Mouse (Mus musculus): Measurements from ENCODE around the gene Klk10.

Gene Klk10

DNA sequence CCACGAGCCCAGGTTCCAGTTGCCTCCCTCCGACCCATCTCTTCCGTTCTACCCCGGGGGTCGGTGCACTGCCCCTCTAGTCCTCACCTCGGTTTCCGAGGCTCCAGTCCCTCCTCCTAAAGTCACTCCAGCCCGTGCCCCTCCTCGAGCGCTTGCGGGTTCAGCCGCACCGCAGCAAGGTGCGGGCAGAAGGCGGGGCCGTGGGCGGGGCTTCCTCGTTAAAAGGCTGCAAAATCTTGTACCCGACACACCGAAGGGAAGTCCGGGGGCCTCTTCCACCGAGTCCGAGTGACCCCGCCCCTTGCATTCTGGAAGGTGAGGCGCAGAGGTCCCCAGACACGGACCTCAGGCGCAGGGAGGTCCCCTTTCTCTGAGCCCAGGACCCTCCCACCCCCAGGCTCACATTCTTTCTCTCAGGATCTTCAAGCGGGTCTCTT is 16.5 kb downstream of the Klk10 start, which contains the start of gene Klk8:
Klk8 (plus strand) TSS at position 245 of the 437 bp plus-strand sequence.
- DNase-seq = peak; percentile 33 to 41

DNA sequence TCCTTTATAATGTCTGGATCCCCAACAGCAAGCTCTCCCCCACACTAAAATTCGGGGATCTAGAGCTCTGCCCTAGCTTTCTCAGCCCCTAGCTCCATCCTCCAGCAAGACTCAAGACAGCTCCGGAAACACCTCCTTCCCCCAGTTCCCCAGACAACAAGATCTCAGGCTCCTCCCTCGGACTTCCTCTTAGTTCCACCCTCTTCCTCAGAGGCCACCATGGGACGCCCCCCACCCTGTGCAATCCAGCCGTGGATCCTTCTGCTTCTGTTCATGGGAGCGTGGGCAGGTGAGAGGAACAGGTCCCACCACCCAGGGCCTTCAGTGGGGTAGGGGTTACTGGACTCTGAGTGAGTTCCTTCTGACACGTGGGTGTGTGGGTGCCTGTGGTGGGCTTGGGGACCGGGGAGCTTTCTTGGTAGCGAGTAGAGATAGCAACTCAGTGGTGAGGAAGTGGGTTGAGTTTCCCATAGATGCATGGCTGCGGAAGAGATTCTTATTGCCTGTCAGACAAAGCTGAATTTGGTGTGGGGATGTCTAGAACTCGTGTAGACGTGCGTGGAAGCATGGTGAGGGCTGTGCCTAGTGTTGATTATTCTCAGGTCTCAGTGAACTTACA is 17.1 kb downstream of the Klk10 start:
- peak; percentile 17 to 27 for DNase-seq

DNA sequence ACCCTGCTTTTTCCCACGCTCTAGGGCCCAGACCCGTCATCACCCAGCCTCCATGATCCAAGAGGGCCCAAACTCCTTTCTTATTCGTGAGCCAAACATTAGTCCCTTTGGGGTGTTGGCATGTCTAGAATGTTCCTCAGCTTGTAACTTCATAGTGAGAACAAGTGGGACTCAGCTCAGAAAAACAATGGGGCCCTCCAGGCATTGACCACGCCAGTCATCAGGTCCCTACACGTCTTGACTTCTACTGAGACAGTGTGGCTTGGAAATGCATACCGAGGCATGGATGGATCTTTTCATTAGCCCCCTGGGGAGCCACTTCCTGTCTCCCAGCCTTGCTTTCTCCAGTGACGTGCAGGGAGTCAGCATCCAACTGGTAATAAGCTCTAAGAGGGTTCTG is 19.0 kb downstream of the Klk10 start:
- DNase-seq = no peak

DNA sequence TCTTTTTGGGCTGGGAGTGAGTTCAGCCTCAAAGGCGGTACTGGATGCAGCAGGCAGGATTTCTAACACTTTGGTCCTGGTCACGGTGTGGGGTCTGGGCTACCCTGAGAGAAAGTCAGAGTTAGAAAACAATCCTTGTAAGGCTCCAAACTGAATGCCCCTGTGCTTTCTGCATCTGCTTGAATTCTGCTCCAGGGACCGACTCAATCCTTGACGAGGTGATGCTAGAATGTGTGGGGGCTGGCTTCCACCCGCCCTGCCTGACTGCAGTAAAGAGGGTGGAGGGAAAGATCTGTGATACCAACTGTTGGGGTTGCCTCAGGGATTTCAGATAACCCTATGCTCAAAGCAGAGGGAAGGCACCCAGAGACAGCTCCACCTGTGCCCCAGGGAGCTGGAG is 30.2 kb downstream of the Klk10 start, which contains the start of gene Klk7:
Klk7 (plus strand) TSS at position 301 of the 400 bp plus-strand sequence.
- DNase-seq = no peak

DNA sequence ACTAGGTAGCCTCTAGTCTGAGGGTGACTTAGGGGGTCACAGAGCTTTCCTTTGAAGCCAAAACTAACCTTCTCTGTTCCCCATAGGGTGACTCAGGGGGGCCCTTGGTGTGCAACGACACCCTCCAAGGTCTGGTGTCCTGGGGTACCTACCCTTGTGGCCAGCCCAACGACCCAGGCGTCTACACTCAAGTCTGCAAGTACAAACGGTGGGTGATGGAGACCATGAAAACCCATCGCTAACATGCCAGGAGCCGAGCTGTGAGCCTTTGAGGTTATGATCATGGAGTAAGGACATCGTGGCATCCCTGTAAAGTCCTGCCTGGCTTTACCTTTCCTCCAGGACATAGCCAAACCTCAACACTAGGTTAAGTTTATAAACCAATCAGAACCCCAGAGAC is 34.4 kb downstream of the Klk10 start:
- DNase-seq = no peak

DNA sequence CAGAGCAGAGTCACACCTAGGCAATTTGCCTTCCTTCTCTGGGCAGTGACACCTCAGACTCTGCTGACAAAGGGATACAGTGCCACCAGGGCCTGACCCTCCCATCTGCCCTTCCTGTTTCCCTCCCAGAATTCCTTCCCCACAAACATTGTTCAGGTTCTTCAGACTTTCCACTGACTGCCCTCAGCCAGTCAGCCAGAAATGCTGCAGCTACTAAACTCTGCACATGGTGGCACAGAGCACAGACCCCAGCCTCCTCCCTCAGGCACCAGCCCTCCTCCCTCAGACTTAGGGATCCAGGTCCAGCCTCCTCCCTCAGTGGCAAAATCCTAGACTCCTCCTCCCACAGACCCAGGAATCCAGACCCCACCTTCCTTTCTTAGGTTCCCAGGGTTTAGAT is 35.9 kb downstream of the Klk10 start:
- DNase-seq = no peak

DNA sequence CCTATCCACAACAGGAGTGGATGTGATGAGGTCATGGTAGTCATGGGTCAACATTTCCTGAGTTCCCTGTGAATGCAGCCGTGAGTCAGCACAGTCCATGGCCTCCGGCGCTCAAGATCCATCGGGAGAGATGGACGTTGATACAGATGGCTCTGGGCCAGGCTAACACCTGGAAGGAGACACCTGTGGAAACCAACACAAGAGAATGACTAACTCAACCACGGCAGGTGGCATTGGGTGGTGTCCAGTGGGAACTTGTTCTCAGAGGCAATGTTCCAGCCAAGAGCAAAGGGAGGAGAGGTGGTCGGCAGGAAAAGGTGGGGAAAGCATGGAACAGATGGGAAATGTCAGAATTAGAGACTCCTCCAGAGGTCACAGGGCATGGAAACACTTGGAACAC is 40.7 kb downstream of the Klk10 start:
- no peak for DNase-seq

DNA sequence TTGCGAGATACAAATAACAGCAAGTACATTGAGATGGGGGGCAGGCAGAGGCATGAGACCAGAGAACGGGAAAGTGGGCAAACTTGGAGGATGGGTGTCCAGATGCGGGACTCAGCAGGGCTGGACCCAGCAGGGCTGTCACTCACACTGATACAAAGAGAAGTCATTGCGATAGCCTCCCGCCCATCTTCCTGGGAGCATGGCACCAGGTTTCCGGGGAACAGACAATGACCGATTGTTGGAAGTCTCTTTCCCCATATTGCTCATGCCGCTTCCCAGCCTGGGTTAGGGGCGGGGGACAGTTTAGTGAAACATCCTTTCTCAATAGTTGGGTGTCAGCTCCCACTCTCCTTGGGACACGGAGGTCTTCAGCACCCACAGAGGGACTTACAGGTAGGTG is 43.4 kb downstream of the Klk10 start, which contains the start of gene Klk6:
Klk6 (plus strand) TSS at position 301 of the 400 bp plus-strand sequence.
- DNase-seq = no peak

DNA sequence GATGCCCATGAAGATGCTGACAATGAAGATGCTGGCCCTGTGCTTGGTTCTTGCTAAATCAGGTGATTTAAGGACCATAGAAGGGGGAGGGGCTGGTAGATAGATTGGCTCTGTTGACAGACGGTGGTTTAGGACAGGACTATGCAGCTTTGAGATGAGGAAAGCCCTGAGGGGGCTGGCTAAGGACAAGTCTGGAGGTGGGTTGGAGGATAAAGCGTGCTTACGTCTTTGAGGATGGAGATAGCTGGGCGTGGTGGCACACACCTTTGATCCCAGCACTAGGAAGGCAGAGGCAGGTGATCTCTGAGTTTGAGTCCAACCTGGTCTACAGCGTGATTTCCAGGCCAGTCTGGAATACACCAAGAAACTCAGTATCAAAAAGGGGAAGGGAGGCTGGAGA is 45.2 kb downstream of the Klk10 start:
- DNase-seq = no peak

DNA sequence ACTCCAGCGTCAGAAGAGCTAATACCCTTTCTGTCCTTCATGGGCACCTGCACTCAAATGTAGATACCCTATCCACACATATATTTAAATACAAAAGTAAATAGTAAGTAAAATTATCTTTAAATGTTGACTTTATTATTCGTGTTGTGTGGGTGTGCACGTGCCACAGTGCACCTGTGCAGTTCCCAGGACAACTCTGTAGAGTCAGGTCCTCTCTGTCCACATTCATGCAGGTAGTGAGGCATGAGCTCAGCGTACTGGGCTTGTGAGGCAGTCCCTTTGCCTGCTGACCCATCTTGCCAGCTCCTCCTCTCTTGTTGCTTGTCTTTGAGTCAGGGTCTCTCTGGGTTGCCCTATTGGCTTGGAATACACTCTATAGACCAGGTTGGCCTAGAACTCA is 46.9 kb downstream of the Klk10 start:
- no peak for DNase-seq

DNA sequence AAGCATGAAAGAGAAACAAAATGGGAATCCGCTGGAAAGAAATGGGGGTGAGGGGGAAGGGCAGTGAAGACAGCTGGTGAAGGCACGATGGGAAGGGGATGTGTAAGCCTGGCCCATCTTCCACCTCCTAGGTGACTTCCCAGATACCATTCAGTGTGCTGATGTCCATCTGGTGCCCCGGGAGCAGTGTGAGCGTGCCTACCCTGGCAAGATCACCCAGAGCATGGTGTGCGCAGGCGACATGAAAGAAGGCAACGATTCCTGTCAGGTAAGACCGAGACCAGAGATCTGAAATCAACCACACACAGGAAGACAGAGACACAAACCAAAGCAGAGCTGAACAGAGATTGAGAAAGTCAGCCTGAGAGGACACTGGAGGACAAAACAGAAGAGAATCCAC is 48.2 kb downstream of the Klk10 start:
- no peak for DNase-seq

Measured in lung, adult 18-20 months (tissue).